Mouse (Mus musculus) kidney, adult 9 months (tissue): ENCODE data around the gene Cfap157.

Experiments used
- DNase-seq: peaks from one replicate; pipeline ENCODE4 v3.0.0; 2022

Gene Cfap157

GRCm38 (mm10) chr2:32744272-32744982 lies 39.8 kb downstream of the Cfap157 start:
- DNase-seq = no peak

DNA sequence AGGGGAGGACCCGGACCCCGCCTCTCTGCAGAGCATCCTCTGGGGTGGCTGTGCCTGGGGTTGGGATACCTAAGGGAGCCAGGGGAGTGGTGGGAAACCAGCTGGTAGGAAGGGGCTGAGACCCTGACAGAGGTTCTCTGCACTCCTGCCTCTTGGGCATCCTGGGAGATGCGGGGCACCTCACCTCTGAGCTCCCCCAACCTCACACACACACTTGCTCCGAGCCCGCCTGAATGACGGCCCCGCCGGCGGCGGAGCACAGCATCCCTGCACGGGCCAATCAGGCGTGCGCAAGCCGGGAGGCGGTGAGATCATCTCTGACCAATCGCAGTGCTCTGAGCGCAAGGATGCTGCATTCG lies 42.1 kb downstream of the Cfap157 start:
- DNase-seq = no peak

GRCm38 (mm10) chr2:32741273-32742172 lies 42.7 kb downstream of the Cfap157 start:
- DNase-seq = no peak

GRCm38 (mm10) chr2:32740916-32741272 lies 43.3 kb downstream of the Cfap157 start, which contains the start of gene 6330409D20Rik:
Gene 6330409D20Rik (minus strand): TSS chr2:32741016.
- no peak for DNase-seq

DNA sequence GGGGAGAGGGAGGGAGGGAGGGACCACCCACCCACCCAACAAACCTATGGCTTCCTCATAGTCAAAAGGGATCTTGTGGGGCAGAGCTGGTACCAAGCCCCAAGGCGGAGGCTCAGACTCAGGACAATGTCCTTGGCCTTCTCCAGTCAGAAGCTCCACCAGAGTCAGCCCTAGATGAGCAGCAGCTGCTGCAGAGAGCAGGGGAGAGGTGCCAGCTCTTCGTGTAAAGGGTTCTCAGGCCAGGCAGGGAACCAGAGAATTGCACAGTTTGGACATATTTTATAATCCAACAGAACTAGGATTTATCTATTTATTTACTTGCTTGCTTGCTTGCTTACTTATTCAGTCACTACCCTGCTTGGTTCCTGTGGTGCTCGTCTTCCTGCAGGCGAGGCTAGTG lies 44.9 kb downstream of the Cfap157 start:
- DNase-seq = no peak

GRCm38 (mm10) chr2:32737008-32737407 lies 47.2 kb downstream of the Cfap157 start:
- no peak for DNase-seq

DNA sequence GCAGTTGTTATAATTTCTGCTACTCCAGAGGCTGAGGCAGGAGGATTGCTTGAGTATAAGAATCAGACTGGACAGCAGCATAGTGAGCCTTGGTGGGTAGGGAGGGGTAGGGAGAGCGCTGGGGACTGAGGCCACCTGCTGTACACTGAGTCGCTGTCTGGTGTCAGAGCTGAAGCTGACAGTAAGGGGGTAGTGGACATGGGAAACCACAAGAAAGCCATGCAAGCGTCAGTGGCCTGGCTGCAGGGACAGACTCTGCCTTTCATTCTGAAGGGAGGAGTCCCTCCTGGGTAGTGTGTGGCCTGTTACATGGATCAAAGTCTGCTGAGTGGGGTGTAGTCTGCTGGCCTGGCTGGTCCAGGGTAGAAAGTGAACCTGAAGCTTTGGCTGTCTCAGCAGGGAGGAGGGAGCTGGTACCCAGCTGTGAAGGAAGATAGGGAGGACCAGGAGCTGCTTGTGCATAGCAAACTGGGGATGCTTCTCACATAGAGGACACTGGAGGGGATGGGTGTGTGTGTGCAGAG lies 47.9 kb downstream of the Cfap157 start:
- no peak for DNase-seq

GRCm38 (mm10) chr2:32734933-32735332 lies 49.3 kb downstream of the Cfap157 start:
- DNase-seq = peak; percentile 78

DNA sequence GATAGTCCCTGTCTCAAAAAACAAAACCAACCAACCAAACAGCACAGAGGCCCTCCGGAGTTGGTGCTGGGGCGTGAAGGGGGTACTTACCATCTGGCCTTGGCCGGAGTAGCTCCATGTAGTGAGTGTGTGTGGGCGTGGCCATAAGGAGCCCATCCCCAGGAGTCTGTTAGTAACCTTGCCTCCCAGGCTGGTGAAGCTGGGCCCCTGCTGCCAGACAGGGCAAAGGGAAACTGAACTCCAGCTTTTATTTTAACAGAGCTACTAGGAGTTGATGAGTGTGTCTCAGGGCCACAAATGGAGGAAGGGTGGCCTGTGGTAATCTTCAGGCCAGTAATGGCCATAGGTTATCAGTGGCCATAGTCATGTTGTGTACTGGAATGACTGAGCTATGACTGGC lies 49.7 kb downstream of the Cfap157 start:
- DNase-seq = no peak

- no peak for DNase-seq
These were observed 51.5 kb downstream of the Cfap157 start for GRCm38 (mm10) chr2:32732695-32733094.

DNA sequence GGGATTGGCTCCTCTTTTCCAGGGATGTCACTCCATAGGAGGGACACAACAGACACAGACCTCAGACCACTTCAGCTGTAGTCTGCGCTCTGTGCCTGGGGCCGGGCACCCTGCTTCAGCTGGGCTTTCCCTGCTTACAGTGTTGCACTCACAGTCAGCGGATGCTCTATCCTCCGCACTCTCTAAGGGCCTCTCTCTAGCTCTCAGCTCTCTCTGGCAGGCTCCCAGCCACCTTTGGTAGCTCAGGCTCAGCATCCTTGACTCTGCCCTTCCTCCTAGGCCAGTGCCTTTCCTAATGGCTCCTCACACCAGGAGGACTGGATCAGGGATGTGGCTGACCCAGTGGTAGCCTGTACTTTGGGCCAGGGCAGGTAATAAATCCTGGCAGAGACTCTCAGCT lies 52.3 kb downstream of the Cfap157 start:
- DNase-seq = no peak

DNA sequence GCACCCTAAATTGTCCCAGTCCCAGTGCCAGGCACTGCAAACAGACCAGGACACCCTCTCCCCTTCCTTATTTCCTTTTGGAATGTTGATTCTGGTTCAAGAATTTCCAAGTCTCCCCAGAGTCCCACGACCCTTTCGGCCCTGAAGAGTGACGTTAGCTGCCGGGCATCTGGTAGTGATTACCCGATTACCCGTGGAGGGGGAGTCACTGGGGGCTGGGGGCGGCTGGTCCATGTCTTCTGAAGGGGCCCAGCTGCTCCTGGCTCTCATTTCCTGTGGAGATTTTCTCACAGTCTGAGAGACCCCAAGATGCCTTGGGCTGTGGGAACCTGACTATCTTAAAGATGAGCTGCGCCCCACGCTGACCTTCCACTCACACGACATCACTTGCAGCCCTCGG lies 53.4 kb downstream of the Cfap157 start:
- no peak for DNase-seq

DNA sequence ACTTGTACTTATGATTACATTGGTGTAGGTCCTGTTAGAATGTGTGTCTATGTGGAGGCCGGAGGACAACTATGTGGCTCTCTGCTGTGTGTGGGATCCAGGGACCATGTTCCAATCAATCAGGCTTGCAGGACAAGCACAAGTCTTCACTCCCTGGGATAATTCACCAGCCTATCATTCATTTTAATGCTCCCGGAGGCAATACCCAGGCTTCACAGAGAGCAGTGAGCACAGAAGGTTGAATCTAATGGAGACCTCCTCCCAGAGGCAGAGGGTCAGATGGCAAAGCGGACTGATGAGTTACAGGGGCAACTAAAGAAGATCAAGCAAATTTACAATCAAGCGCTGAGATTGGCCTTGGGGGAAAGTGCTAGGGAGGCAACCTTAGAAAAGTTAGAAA lies 54.7 kb downstream of the Cfap157 start:
- no peak for DNase-seq

DNA sequence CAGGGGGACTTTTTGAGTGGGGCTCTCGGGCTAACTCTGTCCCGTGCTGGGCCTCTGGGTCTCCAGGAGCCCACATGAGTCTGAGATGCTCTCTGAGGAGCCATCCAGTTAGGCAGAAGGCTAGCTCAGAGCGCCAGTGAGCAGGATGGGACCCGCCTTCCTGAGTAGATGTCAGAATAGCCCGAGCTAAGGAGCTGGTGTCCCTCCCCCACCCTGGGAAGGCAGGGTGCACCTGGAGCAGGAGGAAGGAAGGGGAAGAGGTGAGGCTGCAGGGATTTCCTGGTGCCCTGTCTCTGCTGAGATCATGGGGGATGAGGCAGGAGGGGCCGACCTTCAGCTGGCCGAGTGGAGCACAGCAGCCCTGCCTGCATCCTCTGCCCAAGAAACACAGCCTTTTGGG lies 55.8 kb downstream of the Cfap157 start:
- DNase-seq = peak; percentile 77

DNA sequence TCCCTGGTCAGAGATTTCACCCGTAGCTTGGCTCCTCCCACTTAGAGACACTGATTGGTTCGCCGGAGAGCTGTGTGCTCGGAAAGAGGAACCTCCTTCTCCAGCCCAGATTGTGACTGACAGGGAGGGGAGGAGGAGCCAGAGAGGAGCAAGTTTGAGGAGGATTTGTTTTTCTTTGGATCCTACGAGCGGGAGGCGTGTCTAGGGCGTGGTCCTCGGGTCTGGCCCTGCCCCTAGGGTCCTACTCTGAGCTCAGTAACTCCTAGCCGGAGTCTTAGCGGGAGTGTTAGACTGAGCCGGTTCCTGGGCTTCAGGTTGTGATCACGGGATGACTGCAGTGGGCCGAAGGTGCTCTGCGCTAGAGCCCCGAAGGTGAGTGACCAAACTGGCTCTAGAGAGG lies 56.8 kb downstream of the Cfap157 start:
- peak; percentile 98 for DNase-seq
